Mouse (Mus musculus) heart, embryonic 16.5 days (tissue): ENCODE results near the gene Magi3. TPM values are rescaled to one million over a fixed set of nuclear protein-coding genes. Genes with fewer than 3 reads are reported as not detected.

Source experiments
- ATAC-seq: fragments of 200-750 bp; cut with Nextera tagmentation; replicated peaks from 2 replicates; pipeline ENCODE4 v1.8.0; 2017; ENCODE audit warnings: moderate number of reproducible peaks; ENCODE audit not compliant: insufficient read depth, low FRiP score; ENCODE audit errors: extremely low read depth
- H3K27ac ChIP-seq: fragments of 300-500 bp; sonication (generic); 2 replicates; pipeline ENCODE4 v1.5.1; 2014; ENCODE audit warnings: mild to moderate bottlenecking, low read length, control low read depth, moderate library complexity
- H3K27me3 ChIP-seq: fragments of 300-500 bp; sonication (generic); 2 replicates; pipeline ENCODE4 v1.6.1; 2014; ENCODE audit warnings: low read length, mixed read lengths; ENCODE audit not compliant: control insufficient read depth, insufficient read depth
- H3K36me3 ChIP-seq: fragments of 300-500 bp; sonication (generic); 2 replicates; pipeline ENCODE4 v1.6.1; 2014; ENCODE audit not compliant: control insufficient read depth, insufficient read depth
- H3K4me1 ChIP-seq: fragments of 300-500 bp; sonication (generic); 2 replicates; pipeline ENCODE4 v1.6.1; 2014; ENCODE audit warnings: low read length, mixed read lengths; ENCODE audit not compliant: control insufficient read depth, insufficient read depth
- H3K4me2 ChIP-seq: fragments of 300-500 bp; sonication (generic); 2 replicates; pipeline ENCODE4 v1.6.1; 2014; ENCODE audit warnings: low read depth, mild to moderate bottlenecking, control low read depth, low read length
- H3K4me3 ChIP-seq: fragments of 300-500 bp; sonication (generic); 2 replicates; pipeline ENCODE4 v1.5.1; 2014; ENCODE audit warnings: mild to moderate bottlenecking, control low read depth, low read length
- H3K9ac ChIP-seq: fragments of 300-500 bp; sonication (generic); 2 replicates; pipeline ENCODE4 v1.6.1; 2014; ENCODE audit warnings: low read length, control low read depth
- H3K9me3 ChIP-seq: fragments of 300-500 bp; sonication (generic); replicated peaks from 2 replicates; pipeline ENCODE4 v1.6.1; 2016; ENCODE audit warnings: low read length; ENCODE audit not compliant: control insufficient read depth
- WGBS: fragments of 180-500 bp; shearing (Covaris S2); extraction: QIAGEN DNeasy Blood & Tissue Kit; methylation state at CpG from one replicate; pipeline ENCODE4 v1.1.7; 2014; 5-methylcytosine and 5-hydroxymethylcytosine counted together
- polyA plus RNA-seq: library from polyadenylated mRNA; unstranded; fragments of >200 nt; fragmentation: Nextera tagmentation; extraction: Ambion mirVana; gene quantifications from 2 replicates; pipeline ENCODE4 v1.2.1, GENCODE M21; 2015

The Magi3 gene
- polyA plus RNA-seq, 1 experiment from 2014 or later, result 9.0 TPM

- WGBS, result under 1% methylated on average over 70 of the region's 70 CpGs
- no peaks in the 10 kb centered on the region for H3K9me3 ChIP-seq
- H3K27me3 ChIP-seq, result no peaks in the 10 kb centered on the region
- peaks cover 8% of the 10 kb centered on the region; the same call in 1 of the 2 replicates for H3K4me1 ChIP-seq
- H3K4me3 ChIP-seq, result peak within 1 kb of the TSS; percentile 97
- ATAC-seq, result peak; percentile 95
- H3K4me2 ChIP-seq, result peak within 1 kb of the TSS; percentile 78
- H3K36me3 ChIP-seq, result peaks cover 10% of the 10 kb centered on the region
- peak within 1 kb of the TSS; percentile 83 for H3K9ac ChIP-seq
- H3K27ac ChIP-seq, result peak within 1 kb of the TSS; percentile 93
Measured at GRCm38 (mm10) chr3:103967861-103968691, 252.1 kb downstream of the Magi3 start, which contains the start of gene Phtf1. TSS of gene Phtf1 (plus strand) at chr3:103968110.

- Histone ChIP-seq H3K4me2 (peak overlapping the region; percentile 78), H3K36me3 (peaks cover 9% of the 10 kb centered on the region), H3K9ac (peak overlapping the region; percentile 83), H3K9me3 (no peaks in the 10 kb centered on the region), H3K4me3 (peak overlapping the region; percentile 97), H3K27ac (peak overlapping the region; percentile 93), H3K27me3 (no peaks in the 10 kb centered on the region), H3K4me1 (peaks cover 8% of the 10 kb centered on the region; the same call in 1 of the 2 replicates)
- ATAC-seq, result no peak
- WGBS, result 19% methylated on average over 2 of the region's 2 CpGs
Measured at GRCm38 (mm10) chr3:103967231-103967630, 252.9 kb downstream of the Magi3 start.
